Mouse (Mus musculus): ENCODE data around the gene Osbpl5.
"Not testable (repeated sequence)": the region's sequence is repeated elsewhere in the genome, so short reads cannot be mapped to it uniquely, and the experiment has no call there.

Osbpl5 gene

DNA sequence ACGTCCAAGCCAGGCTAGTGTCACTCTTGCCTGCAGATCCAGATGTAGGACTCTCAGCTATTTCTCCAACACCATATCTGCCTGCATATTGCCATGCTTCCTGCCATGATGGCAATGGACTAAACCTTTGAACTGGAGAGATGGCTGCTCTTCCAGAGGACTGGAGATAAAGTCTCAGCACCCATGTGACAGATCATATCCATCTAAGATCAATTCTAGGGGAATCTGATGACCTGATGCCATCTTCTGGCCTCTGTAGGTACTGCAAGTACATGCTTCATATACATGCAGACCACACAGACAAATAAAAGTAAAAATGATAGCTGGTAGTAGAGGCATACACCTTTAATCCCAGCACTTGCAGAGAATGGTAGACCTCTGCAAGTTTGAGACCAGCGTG, 60.6 kb downstream of the Osbpl5 start:
- peak; percentile 63 for DNase-seq

DNA sequence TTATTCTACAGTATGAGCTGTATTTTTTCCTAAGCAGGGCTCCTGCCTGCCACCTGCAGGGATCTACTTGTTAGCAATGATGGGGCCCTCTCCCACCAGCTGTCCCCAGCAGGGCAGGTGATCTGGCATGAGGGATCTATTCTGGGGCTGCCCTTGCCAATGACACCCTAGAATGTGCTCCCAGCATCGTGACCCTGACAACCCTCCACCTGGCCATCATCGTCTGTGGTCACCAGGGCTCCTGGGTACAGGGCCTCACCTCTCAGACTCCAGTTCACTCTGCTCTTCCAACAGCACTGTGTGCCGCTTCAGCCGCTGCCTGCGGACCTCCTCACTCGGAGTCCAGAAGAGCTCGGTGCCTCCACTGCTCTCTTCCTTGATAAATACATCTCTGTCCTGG, 62.2 kb downstream of the Osbpl5 start:
- no peak for DNase-seq

DNA sequence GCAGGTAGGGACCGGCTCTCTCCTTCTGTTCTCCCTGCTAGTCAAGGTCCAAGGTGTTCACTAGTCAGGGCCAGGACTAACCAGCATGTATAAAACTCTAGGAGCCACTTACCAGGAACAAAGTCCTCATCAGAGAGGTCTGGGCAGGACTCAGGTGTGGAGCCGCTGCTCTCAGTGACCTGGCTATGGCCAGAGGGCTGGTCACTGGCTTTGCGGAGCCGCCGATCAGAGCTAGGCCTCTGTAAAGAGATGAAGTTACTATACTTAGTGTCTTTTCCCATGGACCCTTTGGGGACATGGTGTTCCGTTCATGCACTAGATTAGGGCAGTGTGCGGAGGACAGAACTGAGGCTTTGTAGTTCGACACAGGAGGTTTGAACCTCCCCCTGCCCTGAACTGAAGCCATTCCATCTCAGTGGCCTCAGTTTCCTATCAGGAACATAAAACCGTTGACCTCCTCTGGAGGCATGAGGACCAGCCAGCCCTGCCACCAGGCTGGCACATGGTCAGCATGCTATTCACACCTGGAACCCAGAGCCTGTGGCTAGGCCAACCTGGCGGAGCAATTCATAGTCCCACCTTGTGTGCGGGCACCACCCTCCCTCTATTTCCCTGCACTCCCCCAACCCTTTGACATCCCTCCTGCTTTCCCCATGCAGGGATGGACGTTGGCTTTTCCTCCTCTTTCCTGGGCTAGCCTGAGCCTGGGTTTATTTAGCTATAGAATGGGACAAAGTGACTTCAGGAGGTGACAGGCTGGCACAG, 63.9 kb downstream of the Osbpl5 start:
- no peak for DNase-seq

DNA sequence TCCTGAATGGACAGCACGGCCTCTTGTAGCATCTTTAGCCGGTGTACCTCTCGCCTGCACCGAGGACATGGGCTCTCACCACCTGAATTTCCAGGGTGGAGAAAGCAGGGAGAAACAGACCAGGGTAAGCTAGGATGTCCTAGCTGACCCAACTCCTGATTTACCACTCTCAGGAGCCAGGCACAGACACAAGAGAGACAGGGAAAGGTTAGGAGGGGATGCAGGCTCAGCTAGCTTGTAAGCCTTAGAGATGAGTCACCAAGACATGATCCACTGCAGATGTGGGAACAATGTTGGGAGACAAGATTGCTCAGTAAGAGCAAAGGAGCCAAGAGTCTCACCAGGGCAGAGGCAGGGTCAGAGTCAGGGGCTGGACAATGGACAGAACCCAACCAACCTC, 64.9 kb downstream of the Osbpl5 start:
- DNase-seq, result no peak

DNA sequence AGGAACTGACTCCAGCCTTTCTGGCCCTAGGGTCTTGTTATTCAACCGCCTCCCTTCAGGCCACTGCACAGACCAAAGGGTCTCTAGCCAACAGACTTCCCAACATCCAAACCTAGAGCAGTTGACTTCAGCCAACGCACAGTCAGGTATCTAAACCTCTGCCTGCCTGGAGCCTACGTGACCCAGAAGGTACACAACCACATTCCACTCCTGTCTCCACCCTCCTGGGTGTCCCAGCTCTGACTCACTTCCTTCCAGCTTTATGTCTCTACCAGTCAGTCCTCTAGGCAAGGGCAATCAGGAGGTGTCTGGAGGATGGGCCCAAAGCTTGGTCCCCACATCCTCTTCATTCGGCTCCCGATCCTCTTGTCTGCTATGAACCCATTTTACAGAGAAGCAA, 65.6 kb downstream of the Osbpl5 start:
- DNase-seq, result no peak

DNA sequence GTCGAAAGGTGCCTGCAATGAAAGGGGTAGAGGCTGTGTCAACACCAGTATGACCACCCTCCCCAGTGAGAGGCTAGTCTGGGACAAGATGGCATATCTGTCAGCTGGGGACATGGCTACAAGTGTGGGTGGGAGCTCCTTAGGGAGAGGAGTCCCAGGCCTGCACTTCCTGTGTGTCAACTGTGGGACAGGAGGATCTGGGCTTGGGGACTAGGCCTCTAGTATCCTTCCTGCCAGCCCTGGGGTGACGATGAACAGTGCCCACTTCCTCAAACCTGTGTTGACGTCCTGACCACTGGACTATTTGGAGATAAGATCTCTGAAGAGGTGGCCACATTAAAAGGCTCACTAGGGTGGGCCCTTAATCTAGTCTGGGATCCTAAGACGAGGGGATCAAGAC, 66.8 kb downstream of the Osbpl5 start:
- DNase-seq, result no peak

DNA sequence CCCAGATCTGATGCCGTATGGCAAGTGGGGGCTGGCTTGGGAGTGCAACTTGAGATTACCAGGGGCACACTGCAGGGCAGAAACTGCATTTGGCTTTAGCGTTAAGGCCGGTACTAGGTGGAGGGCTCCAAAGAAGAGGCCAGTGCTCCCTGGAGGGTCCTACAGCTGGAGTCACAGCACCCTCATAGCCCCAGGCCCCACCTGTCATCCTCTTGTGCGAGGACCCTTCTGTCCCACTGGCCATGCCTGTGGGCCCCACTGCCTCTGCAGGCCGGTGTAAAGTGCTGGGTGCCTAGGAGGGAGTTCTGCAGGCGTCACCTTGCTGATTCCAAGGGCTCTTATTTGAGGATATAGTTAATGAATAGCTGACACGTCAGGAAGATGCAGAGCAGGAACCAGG, 67.3 kb downstream of the Osbpl5 start:
- no peak for DNase-seq

DNA sequence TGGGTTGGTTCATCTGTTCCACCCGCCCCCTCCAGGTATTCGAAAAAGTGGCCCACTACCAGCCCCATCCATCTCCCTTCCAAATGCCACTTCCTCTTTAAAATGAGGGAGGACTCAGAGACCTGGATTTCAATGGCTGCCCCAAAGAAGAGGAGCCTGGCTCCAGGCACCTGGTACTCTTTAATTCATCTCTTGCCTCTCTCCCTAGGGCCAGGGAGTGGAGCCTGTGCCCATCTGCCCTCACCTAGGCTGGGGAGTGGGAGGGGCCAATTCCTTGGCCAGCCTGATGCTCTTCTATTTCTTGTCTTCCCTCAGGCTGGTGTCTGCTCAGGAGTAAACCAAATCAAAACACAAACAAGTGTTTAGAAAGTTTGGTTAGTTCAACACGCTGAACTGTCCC, 70.1 kb downstream of the Osbpl5 start:
- not testable (repeated sequence) for DNase-seq

DNA sequence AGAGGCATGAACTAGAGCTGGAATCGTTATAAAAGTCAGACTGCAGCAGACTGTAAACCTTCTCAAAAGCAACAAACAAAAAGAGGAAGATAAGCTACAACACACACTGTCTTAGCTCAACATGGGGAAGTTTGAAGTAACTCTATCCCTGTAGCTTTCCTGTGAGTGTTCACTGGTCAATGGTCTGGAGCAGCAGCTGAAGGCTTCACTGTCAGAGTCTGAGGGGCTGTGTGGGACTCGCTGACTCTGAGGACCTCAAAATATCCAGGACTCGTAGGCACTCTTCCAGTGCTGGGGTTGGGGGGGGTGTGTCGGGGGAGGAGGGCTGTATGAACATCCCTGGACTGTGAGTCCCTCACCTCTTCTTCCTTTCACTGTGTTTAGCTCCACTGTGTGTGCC, 70.6 kb downstream of the Osbpl5 start:
- not testable (repeated sequence) for DNase-seq

DNA sequence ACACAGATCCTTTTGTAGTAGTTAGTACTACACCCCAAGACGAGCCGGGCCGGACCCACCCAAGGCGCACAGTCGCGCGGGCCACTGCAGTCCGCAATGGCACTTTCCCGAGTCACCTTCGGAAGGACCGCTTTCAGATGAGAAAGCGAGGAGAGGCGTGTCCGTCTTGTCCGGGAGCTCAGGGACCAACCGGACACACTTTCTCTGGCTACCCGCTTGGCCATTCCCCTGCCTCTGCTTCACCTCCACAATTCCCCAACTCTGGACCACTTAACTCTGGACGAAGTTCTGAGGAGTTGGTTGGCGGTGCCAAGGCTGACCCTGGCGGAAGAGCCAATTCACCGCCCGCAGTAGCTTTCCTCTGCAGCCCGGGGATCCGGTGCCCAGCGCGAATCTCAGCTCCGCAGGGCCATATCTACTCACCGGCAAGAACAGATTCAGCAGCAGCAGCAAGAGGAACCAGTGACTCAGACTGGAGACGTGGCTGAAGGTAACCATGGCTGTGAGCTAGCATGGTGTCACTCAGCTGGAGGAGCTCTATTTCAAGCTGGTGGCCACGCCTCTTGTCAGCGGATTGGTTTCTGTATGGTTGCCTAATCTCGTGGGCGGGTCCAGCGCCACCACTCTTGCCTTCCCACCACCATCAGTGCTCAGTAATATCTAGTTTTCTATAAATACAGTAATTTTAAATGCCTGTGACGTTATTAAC, 71.3 kb downstream of the Osbpl5 start, which contains the start of gene Tnfrsf23:
Tnfrsf23 (minus strand) TSS at position 514 of the 709 bp plus-strand sequence.
- DNase-seq, result peak; percentile 89

DNA sequence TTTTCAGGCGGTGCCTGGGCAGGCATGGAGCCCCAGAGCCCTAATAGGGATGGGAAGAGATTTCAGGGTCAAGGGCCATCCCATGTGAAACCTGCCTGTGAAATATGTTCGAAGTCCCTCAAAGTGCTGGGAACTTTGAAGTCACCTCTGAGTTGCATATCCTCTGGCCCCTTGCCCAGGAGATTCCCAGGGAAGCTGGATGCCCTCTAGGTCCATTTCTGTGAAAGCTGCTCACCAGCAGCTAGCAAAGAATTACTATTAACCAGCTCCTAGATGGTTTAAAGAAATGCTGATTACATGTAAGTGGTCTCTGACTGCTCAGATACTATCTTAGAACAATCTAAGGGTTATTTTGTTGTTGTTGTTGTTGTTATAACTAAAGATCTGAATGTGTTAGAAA, 72.2 kb downstream of the Osbpl5 start:
- not testable (repeated sequence) for DNase-seq

DNA sequence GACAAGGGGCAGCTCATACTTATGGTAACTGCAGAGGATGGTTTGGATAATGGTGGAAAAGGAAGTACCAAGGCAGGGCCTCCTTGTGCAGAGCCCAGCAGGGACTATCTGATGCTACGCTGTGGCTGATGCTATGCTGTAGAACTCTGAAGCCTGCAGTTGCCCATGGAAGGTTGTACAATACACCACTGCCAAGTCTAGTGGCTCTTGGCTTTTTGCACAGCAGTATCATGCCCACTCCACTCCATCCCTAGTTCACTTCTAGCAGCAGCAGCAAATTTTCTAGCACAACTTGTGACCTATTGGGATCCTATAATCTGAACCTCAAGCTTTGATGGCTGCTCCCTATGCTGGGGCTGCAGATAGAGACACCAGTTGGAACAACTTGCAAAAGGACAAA, 75.2 kb downstream of the Osbpl5 start:
- DNase-seq, result no peak

DNA sequence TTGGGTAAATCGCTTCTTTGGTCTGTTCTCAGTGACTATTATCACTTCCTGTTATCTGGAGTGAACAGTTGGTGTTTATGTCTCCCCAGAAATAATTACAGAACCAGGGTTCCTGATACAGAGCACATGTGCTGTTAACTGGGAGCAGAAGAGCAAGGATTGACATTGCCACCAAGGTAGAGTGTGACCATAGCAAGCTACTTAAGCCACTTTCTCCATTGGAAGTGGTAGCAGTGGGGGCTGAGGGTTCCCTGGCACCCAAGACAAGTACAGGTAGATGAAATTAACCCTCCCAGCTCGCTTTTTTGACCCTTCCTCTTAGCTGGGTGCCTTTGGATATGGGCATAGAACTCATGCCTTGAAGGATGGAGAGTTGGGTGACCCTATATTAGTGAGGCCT, 75.9 kb downstream of the Osbpl5 start:
- not testable (repeated sequence) for DNase-seq

DNA sequence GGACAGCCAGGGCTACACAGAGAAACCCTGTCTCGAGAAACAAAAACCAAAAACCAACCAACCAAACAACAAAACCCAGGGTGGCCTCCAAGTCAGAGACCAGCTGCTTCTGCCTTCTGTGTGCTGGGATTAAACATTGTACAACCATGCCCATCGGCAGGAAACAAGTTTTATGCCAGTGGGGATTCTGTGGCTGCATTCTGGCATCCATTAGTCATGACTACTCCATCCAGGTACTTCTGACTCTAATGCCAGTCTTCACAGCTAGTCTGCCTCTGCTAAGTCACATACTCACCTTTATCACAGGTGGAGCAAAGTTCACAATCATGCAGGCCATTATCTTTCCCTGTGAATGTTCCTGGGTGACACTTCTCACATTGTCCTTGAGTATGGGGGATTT, 77.1 kb downstream of the Osbpl5 start:
- DNase-seq, result not testable (repeated sequence)

DNA sequence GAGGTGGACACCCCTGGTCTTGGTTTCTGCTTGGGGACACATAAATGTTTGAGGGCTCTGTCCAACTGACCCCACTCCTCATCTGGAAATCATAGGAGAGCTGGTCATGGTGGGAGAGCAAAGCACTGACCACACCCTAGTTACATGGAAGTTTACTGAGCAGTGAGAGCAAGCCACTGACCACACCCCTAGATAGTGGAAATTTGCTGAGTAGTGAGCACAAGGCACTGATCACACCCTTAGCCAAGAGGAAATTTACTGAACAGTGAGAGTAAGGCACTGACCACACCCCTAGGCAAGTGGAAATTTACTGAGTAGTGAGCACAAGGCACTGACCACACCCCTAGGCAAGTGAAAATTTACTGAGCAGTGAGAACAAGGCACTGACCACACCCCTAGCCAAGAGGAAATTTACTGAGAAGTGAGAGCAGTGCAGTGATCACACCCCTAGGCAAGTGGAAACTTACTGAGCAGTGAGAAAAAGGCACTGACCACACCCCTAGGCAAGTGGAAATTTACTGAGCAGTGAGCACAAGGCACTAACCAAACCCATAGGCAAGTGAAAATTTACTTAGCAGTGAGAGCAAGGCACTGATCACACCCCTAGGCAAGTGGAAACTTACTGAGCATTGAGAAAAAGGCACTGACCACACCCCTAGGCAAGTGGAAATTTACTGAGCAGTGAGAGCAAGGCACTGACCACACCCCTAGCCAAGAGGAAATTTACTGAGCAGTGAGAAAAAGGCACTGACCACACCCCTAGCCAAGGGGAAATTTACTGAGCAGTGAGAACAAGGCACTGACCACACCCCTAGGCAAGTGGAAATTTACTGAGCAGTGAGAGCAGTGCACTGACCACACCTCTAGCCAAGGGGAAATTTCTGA, 90.1 kb downstream of the Osbpl5 start:
- DNase-seq, result no peak

DNA sequence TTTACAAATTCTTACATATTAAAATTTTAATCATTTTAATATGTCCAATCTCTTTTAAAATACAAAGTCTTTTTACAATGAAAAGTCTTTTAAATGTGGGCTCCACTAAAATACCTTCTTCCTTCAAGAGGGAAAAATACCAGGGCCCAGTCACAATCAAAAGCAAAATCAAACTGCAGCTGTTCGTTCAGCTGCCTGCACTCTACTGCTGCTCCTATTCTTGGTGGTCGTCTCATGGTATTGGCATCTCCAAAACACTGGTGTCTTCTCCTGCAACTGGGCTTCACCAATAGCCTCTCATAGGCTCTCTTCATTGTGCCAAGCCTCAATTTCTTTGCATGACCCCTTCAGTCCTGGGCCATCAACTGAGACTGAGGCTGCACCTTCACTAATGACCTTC, 93.3 kb downstream of the Osbpl5 start:
- DNase-seq, result no peak

DNA sequence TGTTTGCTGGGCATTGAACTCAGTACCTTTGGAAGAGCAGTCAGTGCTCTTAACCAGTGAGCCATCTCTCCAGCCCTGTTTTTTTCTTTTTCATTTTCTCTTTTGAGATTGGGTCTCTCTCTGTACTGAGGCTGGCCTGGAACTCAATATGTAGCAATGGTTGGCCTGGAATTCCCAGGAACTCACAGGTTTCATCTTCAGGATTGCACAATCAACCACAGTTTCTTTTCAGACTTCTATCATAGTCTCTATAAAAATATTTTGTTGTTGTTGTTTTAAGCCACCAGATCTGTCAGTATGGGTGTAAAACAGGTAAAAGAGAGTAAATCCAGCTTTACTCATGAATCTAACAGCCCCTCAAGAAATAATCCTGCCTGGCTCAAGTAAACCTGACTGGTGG, 96.0 kb downstream of the Osbpl5 start:
- no peak for DNase-seq

DNA sequence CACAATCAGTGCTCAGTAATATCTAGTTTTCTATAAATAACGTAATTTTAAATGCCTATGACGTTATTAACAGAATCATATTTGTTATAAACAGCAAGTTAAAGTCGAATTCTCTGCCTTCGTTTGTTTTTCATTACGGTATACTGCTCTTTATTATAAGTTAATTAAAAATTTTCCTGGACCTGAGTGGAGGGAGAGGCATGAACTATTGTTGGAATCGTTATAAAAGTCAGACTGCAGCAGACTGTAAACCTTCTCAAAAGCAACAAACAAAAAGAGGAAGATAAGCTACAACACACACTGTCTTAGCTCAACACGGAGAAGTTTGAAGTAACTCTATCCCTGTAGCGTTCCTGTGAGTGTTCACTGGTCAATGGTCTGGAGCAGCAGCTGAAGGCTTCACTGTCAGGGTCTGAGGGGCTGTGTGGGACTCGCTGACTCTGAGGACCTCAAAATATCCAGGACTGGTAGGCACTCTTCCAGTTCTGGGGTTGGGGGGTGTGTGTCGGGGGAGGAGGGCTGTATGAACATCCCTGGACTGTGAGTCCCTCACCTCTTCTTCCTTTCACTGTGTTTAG, 106.9 kb downstream of the Osbpl5 start:
- not testable (repeated sequence) for DNase-seq

DNA sequence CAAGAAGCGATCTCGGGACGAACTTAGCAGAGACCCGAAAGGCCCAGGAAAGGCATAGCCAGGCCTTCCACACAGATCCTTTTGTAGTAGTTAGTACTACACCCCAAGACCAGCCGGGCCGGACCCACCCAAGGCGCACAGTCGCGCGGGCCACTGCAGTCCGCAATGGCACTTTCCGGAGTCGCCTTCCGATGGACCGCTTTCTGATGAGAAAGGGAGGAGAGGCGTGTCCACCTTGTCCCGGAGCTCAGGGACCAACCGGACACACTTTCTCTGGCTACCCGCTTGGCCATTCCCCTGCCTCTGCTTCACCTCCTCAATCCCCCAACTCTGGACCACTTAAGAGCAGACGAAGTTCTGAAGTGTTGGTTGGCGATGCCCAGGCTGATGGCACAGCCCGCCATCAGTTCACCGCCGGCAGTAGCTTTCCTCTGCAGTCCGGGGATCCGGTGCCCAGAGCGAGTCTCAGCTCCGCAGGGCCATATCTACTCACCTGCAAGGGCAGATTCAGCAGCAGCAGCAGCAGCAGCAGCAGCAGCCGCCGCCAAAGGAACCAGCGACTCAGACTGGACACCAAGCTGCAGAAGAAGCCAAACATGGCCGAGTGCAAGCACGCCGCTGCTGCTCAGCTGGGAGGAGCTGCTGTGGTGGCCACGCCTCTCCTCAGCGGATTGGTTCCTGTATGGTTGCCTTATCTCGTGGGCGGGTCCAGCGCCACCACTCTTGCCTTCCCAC, 107.6 kb downstream of the Osbpl5 start, which contains the start of gene Tnfrsf22:
Tnfrsf22 (minus strand) TSS at position 628 of the 735 bp plus-strand sequence.
- peak; percentile 94 for DNase-seq

DNA sequence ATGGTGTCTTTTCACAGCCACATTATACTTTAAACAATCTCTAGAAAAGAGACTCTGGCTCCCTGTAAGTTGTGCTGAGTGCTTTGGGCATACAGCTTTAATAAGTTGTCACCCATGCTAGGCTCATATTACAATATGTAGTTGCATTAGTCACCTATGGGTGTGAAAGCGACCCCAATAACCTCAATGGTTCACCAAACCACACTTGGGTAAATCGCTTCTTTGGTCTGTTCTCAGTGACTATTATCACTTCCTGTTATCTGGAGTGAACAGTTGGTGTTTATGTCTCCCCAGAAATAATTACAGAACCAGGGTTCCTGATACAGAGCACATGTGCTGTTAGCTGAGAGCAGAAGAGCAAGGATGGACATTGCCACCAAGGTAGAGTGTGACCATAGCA, 112.8 kb downstream of the Osbpl5 start:
- not testable (repeated sequence) for DNase-seq

All from lung, postnatal 10 days (tissue).